Mouse (Mus musculus) right cerebral cortex, postnatal 4 days (tissue): ENCODE results near the gene Ahdc1.

Experiments used
- DNase-seq: peaks from one replicate; pipeline ENCODE4 v3.0.0-alpha.2; 2022

Ahdc1 gene

DNA sequence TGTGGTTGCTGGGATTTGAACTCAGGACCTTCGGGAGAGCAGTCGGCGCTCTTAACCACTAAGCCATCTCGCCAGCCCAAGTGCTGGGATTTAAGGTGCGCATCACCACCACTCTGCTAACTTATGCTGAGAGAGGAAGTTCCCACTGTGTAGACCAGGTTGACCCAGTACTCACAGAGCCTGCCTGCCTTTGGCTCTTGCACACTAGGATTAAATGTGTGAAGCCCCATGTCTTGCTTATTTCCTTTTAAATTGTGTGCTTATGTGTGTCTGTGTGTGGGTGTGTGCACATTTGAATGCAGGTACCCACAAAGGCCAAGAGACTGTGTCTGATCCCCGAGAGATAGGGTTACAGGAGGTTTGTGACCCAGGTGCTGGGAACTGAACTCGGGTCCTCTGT, 95.6 kb downstream of the Ahdc1 start:
- no peak for DNase-seq

DNA sequence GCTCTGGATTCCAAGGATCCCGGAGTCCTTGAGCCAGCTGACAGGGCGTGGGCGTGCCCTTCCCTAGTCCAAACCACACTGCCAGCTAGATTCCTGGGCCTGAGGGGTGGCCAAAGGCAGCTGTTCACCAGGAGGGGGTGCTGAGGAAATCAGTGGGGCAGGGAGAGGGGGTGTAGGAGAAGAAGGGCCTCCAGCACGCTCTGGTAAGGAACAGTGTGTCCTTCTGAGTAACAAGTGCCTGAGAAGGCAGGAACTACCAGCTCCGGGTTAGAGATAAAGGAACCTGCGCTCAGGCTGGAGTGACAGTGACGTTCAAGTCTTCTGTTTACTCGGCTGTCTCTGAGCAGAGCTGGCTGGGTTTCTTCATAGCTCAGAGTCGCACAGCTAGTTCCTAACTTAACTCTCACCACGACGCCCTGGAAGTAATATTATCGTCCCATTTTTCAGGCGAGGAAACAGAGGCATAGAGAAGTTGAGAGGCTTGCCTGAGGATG, 96.8 kb downstream of the Ahdc1 start:
- DNase-seq: no peak

- DNase-seq: no peak
These were observed 97.6 kb downstream of the Ahdc1 start for GRCm38 (mm10) chr4:133108481-133109334.

DNA sequence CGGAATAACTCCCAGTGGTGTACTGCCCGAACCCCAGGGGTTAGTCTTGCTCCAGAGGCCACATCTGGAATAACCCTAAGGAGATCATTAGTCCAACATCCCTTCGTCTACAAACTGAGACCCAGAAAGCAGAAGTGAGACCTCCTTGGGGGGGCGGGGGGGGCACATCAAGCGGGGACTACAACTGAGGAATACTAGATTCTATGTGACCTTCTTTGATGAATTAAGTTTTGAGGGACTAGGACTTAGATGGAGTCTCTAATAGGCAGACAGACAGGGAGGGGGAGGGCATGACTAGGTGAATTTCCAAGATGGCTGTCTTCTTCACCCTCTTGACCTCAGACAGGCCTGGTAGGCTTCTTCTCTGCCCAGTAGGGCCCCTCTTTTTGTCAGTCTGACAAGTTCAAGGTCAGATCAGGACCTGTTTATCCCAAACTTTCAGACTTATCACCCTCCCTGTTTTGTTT, 98.3 kb downstream of the Ahdc1 start:
- no peak for DNase-seq

DNA sequence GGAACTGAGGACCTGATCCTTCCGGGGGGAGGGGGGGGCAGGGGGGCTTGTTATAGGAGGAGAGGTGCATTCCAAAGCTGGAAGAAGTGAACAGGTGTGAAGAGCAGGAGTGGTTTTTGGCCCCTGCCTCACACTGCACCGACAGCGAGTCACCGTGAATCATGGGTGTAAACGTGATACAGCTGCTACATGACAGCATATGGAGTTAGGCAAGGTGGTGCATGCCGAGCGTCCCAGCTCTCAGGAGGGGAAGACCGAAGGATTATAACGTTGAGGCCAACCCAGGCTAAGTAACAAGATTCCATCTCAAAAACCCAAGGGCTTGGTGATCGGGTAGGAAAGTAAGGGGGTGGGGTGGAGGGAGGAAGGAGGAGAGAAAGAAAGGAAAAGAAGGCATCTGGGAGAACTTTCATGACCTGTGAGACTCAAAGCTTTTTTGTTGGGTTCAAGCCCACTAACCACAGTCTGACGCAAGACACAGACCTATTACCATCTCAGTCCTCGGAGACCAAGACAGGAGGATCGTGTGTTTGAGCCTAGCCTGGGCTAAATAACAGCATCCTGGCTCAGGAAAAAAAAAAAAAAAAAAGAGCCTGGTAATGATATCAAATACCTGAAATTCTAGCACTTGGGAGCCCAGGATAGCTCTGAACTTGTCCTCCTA, 101.2 kb downstream of the Ahdc1 start:
- no peak for DNase-seq

GRCm38 (mm10) chr4:133113351-133113882, 102.4 kb downstream of the Ahdc1 start:
- no peak for DNase-seq

GRCm38 (mm10) chr4:133114762-133115161, 103.7 kb downstream of the Ahdc1 start:
- no peak for DNase-seq

- DNase-seq: no peak
These were observed 104.8 kb downstream of the Ahdc1 start for GRCm38 (mm10) chr4:133115721-133116429.

DNA sequence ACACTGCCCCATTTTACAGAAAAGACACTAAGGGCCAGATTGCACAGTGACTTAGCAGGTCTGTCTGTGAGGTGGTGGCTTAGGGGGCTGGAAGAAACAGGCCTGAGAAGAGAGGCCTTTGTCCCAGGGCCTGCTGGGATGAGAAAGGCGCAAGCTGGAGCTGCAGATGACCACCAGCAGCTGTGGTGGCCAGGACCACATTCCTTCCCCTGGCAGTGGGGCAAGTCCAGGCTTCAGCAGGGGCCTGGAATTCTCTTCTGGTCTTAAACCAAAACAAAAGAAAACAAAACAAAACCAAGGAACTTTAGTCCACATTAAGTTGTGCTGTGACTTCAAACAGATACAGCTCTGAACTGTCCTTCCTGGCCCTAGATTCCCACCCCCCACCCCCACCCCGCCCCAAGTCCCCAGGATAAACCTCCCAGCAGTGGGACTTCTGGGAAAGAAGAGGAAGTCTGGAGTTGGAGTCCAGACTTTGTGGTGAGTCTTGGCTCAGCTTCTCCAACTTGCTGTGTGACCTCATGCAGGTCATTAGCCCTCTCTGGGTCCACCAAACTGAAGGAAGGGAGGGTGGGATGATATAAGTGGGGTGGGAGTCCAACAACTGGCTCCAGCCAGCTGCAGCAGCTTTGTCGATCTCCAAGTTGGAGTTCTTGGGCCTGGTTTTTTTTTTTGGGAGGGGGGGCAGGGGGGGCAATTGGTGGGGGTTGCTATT, 105.9 kb downstream of the Ahdc1 start:
- no peak for DNase-seq

GRCm38 (mm10) chr4:133117556-133118411, 106.7 kb downstream of the Ahdc1 start:
- DNase-seq: peak; percentile 47

DNA sequence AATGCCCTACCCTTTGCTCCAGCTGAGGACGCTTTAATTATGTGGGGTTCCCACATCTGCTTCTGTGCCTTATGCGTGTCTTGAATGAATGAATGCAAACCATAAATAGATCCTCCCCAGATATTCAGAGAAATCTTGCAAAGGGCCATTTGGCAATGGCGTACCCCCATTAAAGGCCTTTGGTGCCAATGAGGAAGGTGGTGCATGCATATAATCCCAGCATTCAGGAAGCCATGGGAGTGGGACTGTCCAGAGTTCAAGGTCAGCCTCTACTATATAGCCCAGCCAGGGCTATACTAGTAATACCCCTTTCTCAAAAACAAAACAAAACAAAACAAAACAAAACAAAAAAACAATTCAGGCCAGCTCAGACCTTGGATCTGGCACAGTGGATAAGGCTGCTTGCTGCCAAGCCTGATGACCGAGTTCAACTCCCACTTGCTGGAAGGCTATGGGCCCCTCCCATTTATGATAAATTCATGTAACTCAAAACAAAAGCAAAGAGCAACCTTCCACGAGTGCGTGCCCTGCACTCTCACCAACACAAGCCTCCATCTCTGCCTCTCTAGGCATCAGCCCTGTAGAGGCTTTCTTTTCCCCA, 107.8 kb downstream of the Ahdc1 start:
- no peak for DNase-seq

DNA sequence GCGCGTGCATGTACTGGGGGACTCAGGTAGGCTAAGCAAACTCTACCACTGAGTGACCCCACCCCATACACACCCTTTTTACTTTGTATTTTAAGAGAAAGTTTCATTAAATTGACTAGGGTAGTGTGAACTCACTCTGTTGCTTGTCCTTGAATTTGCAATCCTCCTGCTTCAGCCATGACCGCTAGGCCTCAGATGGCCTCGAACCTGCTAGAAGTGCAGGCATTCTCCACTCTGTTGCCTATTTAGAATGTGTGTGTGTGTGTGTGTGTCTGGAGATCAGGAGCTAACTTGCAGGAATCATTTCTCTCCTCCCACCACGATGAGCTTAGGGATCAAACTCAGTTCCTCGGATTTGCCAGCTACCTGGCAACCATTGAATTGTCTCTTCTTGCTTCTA, 108.5 kb downstream of the Ahdc1 start:
- DNase-seq: no peak

DNA sequence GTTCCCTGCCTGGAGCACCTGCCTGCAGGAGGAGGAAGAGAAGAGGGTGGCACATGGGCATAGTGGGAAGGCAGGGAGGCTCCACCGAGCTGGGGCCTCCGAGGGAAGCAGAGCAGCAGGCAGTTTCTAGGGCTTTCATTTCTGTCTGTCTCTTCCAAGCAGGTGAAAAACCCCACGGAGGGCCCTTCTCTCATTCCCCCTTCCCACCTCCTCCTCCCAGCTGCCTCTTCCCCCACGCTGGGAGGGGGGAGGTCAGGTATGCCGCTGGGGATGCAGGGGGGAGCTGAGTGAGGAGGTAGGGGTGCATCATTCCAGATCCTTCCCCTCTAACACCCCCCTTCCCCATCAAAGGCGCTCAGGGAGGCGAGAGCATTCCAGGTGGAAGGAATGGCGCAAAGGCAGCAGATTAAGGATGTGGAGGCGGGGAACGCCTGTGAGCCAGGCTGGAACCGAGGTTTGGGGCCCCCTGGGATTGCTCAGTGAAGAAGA, 109.8 kb downstream of the Ahdc1 start:
- no peak for DNase-seq

GRCm38 (mm10) chr4:133121416-133121815, 110.4 kb downstream of the Ahdc1 start:
- DNase-seq: no peak

- DNase-seq: no peak
These were observed 111.0 kb downstream of the Ahdc1 start for GRCm38 (mm10) chr4:133121974-133122637.

GRCm38 (mm10) chr4:133127079-133127478, 116.0 kb downstream of the Ahdc1 start:
- no peak for DNase-seq
